Mouse (Mus musculus) right cerebral cortex, adult 2 months (tissue): ENCODE results near the gene Fam186a.
"Not testable (repeated sequence)": the region's sequence is repeated elsewhere in the genome, so short reads cannot be mapped to it uniquely, and the experiment has no call there.

Experiments used
- DNase-seq, 2 experiments: peaks; one replicate each; pipeline ENCODE4 v3.0.0; 2021 to 2022; ENCODE audit warnings: low spot score in 2 of 2

Fam186a gene

GRCm38 (mm10) chr15:99966961-99967360 is at the start of gene Fam186a:
Gene Fam186a, minus strand, starts transcription at chr15:99967061.
- no peak for DNase-seq

DNA sequence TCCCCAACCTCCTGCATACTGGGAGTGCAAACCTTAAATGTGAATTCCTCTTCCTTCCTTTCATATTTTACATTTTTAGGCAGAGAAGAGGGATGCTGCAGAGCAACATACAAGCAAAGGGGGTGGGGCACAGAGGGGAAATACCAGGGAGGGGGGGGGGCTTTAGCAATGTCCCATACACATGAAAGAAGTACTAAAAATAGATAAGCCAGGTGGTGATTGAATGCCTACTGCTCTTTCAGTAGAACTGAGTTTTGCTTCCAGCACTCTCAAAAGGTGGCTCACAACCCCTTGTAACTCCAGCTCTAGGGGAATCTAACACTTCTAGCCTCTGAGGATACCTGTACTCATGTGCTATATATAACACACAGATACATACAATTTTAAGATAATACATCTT is 39.3 kb upstream of the Fam186a start:
- no peak for DNase-seq

DNA sequence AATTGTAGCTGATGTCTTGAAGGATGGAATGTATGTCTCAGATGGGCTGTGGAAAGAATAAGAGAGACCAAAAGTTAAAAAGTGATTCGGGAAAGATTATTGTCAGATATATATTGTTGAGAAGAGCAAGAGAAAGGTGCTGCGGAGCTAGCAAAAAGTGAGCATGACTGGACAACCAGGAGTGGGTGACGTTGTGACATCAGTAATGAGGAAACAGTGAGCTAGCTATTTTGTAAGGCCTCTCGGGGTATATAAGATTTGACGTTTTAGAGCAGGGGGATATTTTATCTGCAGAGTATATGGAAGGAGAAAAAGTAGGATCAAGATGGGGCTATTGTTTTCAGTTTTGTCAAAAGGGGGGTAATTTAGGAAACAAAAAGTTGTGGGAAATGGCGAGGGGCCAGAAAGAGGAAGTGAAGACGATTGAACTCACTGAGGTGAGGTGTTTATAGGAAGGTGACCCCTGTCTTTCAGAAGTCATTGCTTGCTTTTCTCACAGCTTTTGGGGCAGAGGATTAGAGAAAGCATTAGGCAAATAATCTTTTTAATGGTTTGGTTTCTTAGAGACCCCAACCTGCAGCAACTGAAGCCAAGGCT is 37.9 kb upstream of the Fam186a start:
- no peak for DNase-seq

DNA sequence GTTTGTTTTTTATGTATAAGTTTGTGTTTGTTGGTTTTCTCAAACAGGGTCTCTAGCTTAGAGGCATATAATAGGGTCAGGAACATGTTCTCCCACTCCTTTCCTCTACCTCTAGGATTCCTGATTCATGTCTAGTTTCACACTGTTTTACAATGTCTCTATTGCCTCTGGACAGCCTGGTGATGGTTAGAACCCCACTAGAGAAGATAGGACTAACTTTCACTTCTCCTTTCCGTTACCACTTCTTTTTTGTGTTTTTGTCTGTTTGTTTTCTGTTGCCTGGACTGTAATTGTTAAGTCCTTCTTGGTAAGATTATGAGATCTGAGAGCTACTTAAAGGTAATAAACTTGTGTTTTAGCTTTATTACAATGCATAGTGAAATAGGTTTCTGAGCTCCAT is 32.5 kb upstream of the Fam186a start:
- no peak for DNase-seq

- DNase-seq, result no peak
Observed at GRCm38 (mm10) chr15:99997114-99997804, 30.4 kb upstream of the Fam186a start.

- no peak for DNase-seq
Observed at GRCm38 (mm10) chr15:99993100-99993499, 26.2 kb upstream of the Fam186a start.

- DNase-seq, result no peak
Observed at GRCm38 (mm10) chr15:99979715-99980114, 12.9 kb upstream of the Fam186a start.

GRCm38 (mm10) chr15:99979266-99979665 is 12.4 kb upstream of the Fam186a start:
- DNase-seq, result no peak

DNA sequence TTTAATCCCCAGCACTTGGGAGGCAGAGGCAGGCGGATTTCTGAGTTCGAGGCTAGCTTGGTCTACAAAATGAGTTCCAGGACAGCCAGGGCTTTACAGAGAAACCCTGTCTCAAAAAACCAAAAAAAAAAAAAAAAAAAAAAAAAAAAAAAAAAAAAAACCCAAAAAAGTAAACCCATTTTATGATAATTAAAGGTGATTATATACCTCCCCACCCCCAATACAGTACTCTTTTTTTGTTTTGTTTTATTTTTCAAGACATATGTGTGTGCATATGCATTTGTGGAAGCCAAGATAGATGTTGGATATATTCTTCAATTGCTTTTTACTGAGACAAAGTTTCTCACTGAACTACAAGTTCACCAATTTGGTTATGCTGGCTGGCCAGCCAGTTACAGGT is 9.3 kb upstream of the Fam186a start:
- not testable (repeated sequence) for DNase-seq

DNA sequence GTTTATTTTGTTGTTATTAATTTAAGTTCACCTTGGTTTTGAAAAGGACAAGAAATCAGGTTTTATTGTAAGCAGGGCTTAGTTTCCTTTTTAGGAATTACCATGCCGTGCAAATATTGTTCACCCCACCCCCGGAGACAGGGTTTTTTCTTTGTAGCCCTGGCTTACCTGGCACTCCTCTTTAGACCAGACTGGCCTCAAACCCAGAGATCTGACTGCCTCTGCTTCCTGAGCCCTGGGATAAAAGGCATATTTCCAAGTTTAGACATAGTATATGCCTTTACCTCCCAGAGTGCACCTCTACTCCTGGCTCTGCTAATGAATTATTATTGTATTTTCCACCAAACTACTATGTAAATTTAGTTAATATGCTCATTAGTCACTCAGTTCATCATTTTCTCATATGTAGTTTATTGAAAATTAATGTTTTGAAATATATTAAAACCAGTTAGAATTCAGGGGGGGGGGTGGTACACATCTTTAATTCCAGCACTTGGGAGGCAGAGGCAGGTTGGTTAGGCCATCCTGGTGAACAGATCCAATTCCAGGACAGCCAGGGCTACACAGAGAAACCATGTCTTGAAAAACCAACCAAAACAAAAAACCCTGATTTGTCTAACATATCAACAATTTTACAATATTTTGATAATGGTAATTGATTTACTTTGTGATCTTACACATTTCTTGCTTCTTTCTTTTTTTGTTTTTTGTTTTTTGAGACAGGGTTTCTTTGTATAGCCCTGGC is 7.8 kb upstream of the Fam186a start:
- no peak for DNase-seq

GRCm38 (mm10) chr15:99972989-99973911 is 6.4 kb upstream of the Fam186a start:
- peak; percentile 13 to 21 for DNase-seq

DNA sequence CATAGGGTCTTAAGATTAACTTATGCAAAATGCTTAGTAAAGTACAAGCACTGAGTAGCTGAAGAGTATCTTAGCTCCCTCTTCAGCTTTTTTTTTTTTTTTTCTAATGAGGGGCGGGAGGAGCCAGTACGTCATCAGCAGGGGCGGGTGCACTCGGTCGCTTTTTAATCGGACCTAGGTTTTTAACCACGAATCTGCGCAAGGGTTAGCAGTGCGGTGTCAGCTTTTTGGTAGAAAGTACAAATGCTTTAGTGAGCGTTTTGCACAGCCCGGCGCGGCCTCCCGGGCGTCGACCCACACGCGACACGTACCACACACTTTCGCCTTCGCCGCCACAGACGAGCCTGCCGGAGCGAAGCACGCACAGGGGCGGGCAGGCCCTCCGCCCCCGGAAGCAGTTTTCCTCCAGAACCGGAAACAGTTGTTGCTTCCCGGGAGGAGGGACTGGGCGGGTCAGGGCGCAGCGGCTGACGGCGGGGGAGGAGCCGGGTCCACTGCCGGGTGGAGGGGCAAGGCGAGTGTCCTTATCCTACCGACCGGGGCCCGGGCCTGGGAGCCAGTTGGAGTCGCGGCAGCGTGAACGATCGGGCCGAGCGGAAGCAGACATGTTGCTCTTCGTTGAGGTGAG is 5.6 kb upstream of the Fam186a start:
- peak; percentile 94 to 97 for DNase-seq

GRCm38 (mm10) chr15:99970606-99971005 is 3.7 kb upstream of the Fam186a start:
- no peak for DNase-seq

- not testable (repeated sequence) for DNase-seq
Observed at GRCm38 (mm10) chr15:99969765-99970164, 2.9 kb upstream of the Fam186a start, which contains the start of gene Larp4. Gene Larp4, plus strand, starts transcription at chr15:99970065.

- DNase-seq, result no peak
Observed at GRCm38 (mm10) chr15:99965103-99965775, 1.6 kb downstream of the Fam186a start.

GRCm38 (mm10) chr15:99955324-99955723 is 11.5 kb downstream of the Fam186a start:
- DNase-seq, result no peak

GRCm38 (mm10) chr15:99940970-99941630 is 25.8 kb downstream of the Fam186a start:
- no peak for DNase-seq

DNA sequence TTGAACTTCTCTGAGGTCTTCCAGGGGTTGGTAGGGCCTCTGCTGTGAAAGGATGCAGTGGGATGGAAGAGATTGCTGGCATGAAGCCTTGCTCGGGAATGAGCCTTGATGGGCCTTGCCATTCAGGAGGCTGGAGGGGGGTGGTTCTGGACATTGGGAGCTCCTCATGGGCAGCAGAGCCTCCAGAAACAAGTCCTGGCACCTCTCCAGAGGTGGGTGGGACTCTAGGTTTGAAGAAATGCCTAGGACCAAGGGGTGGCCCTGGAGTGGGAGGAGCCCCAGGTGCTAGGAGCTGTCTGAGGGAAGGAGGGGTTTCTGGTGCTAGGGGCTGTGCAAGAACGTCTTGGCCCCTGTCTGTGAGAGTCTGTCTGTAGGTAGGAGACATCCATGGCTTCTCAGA is 26.4 kb downstream of the Fam186a start:
- DNase-seq, result no peak

- DNase-seq, result no peak
Observed at GRCm38 (mm10) chr15:99937841-99938240, 29.0 kb downstream of the Fam186a start.

DNA sequence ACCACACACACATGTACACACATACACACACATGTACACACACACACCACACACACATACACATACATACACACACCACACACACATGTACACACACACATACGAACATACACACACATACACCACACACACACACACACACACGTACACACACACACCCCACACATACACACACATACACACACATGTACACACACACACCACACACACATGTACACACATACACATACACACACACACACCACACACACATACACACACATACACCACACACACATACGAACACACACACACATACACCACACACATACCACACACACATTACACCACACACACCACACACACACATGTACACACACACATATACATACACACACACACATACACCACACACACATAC is 30.2 kb downstream of the Fam186a start:
- DNase-seq, result no peak
